Mouse (Mus musculus): ENCODE measurements at regions not wholly inside any gene's neighbourhood (a gene's known extent, or its start where the extent isn't known, plus 50 kb on each side); places are given as distances from the start of the nearest gene placed in this dataset.

GRCm38 (mm10) chr15:68014605-68015305 is 1514.0 kb upstream of the Lrrc6 start:
- H3K9ac ChIP-seq (ENCODE audit: low read depth, low read length, severe bottlenecking): no peak overlapping the region
- H3K4me2 ChIP-seq (replicated peaks; ENCODE audit: low read depth, low read length, severe bottlenecking): no peak overlapping the region
- WGBS: 60% methylated on average over 2 of the region's 2 CpGs
- H3K9me3 ChIP-seq (ENCODE audit: control insufficient read depth, low read length): no peaks in the 10 kb centered on the region
- H3K27ac ChIP-seq (replicated peaks; ENCODE audit: low read depth, low read length): no peak overlapping the region
- no peak for DNase-seq (ENCODE audit: low spot score)
- no peak overlapping the region for H3K4me3 ChIP-seq (replicated peaks; ENCODE audit: low read length)
- no peaks in the 10 kb centered on the region for H3K36me3 ChIP-seq (ENCODE audit: control insufficient read depth, insufficient read depth, low read length)
- no peaks in the 10 kb centered on the region for H3K27me3 ChIP-seq (ENCODE audit: control insufficient read depth, insufficient read depth, low read length)
- TF ChIP-seq POLR2A (IDR thresholded peaks at IDR 0.05; ENCODE audit: borderline replicate concordance, extremely low read depth, insufficient read depth, insufficient read length): no peak
- no peak for ATAC-seq (ENCODE audit: low FRiP score, low read depth)
- H3K4me1 ChIP-seq (ENCODE audit: control insufficient read depth, insufficient read depth, low read length): no peaks in the 10 kb centered on the region; the same call in 1 of the 2 replicates

- DNase-seq (ENCODE audit: low spot score): no peak
- WGBS: 83% methylated on average over 1 of the region's 1 CpGs
These were observed 1510.5 kb upstream of the Lrrc6 start for GRCm38 (mm10) chr15:68011162-68011561.

GRCm38 (mm10) chr15:68010189-68010588 is 1509.5 kb upstream of the Lrrc6 start:
- H3K4me1 ChIP-seq (ENCODE audit: control insufficient read depth, insufficient read depth, low read length): peaks cover 2% of the 10 kb centered on the region; the same call in 1 of the 2 replicates
- no peaks in the 10 kb centered on the region for H3K27me3 ChIP-seq (ENCODE audit: control insufficient read depth, insufficient read depth, low read length)
- TF ChIP-seq POLR2A (IDR thresholded peaks at IDR 0.05; ENCODE audit: borderline replicate concordance, extremely low read depth, insufficient read depth, insufficient read length): no peak
- 96% methylated on average over 1 of the region's 1 CpGs for WGBS
- H3K36me3 ChIP-seq (ENCODE audit: control insufficient read depth, insufficient read depth, low read length): no peaks in the 10 kb centered on the region
- no peak overlapping the region for H3K27ac ChIP-seq (replicated peaks; ENCODE audit: low read depth, low read length)
- ATAC-seq (ENCODE audit: low FRiP score, low read depth) (no peak), DNase-seq (ENCODE audit: low spot score) (no peak)
- H3K9me3 ChIP-seq (ENCODE audit: control insufficient read depth, low read length): no peaks in the 10 kb centered on the region
- H3K9ac ChIP-seq (ENCODE audit: low read depth, low read length, severe bottlenecking): no peak overlapping the region
- H3K4me2 ChIP-seq (replicated peaks; ENCODE audit: low read depth, low read length, severe bottlenecking): no peak overlapping the region
- no peak overlapping the region for H3K4me3 ChIP-seq (replicated peaks; ENCODE audit: low read length)

More at GRCm38 (mm10) chr15:68011162-68011561, 1510.5 kb upstream of the Lrrc6 start:
- Histone ChIP-seq H3K4me2 (replicated peaks; ENCODE audit: low read depth, low read length, severe bottlenecking) (no peak overlapping the region), H3K9me3 (ENCODE audit: control insufficient read depth, low read length) (no peaks in the 10 kb centered on the region), H3K36me3 (ENCODE audit: control insufficient read depth, insufficient read depth, low read length) (no peaks in the 10 kb centered on the region), H3K9ac (ENCODE audit: low read depth, low read length, severe bottlenecking) (no peak overlapping the region), H3K4me1 (ENCODE audit: control insufficient read depth, insufficient read depth, low read length) (peaks cover 2% of the 10 kb centered on the region; the same call in 1 of the 2 replicates), H3K27me3 (ENCODE audit: control insufficient read depth, insufficient read depth, low read length) (no peaks in the 10 kb centered on the region), H3K27ac (replicated peaks; ENCODE audit: low read depth, low read length) (no peak overlapping the region), H3K4me3 (replicated peaks; ENCODE audit: low read length) (no peak overlapping the region)
- no peak for ATAC-seq (ENCODE audit: low FRiP score, low read depth)
- no peak for TF ChIP-seq POLR2A (IDR thresholded peaks at IDR 0.05; ENCODE audit: borderline replicate concordance, extremely low read depth, insufficient read depth, insufficient read length)

GRCm38 (mm10) chr15:68004798-68005197 is 1504.1 kb upstream of the Lrrc6 start:
- DNase-seq (ENCODE audit: low spot score) (no peak), ATAC-seq (ENCODE audit: low FRiP score, low read depth) (no peak)
- Histone ChIP-seq H3K4me1 (ENCODE audit: control insufficient read depth, insufficient read depth, low read length) (0 out of 2 replicates have a peak, but pooled peaks cover 2% of the 10 kb centered on the region), H3K9me3 (ENCODE audit: control insufficient read depth, low read length) (no peaks in the 10 kb centered on the region), H3K36me3 (ENCODE audit: control insufficient read depth, insufficient read depth, low read length) (no peaks in the 10 kb centered on the region), H3K9ac (ENCODE audit: low read depth, low read length, severe bottlenecking) (no peak overlapping the region), H3K27me3 (ENCODE audit: control insufficient read depth, insufficient read depth, low read length) (no peaks in the 10 kb centered on the region), H3K4me3 (replicated peaks; ENCODE audit: low read length) (no peak overlapping the region), H3K27ac (replicated peaks; ENCODE audit: low read depth, low read length) (no peak overlapping the region), H3K4me2 (replicated peaks; ENCODE audit: low read depth, low read length, severe bottlenecking) (no peak overlapping the region)
- WGBS: 68% methylated on average over 5 of the region's 5 CpGs
- no peak for TF ChIP-seq POLR2A (IDR thresholded peaks at IDR 0.05; ENCODE audit: borderline replicate concordance, extremely low read depth, insufficient read depth, insufficient read length)

GRCm38 (mm10) chr15:67996532-67996931 is 1495.8 kb upstream of the Lrrc6 start:
- no peaks in the 10 kb centered on the region for H3K27me3 ChIP-seq (ENCODE audit: control insufficient read depth, insufficient read depth, low read length)
- no peaks in the 10 kb centered on the region for H3K9me3 ChIP-seq (ENCODE audit: control insufficient read depth, low read length)
- no peaks in the 10 kb centered on the region for H3K36me3 ChIP-seq (ENCODE audit: control insufficient read depth, insufficient read depth, low read length)
- H3K9ac ChIP-seq (ENCODE audit: low read depth, low read length, severe bottlenecking): no peak overlapping the region
- no peak overlapping the region for H3K27ac ChIP-seq (replicated peaks; ENCODE audit: low read depth, low read length)
- no peak for TF ChIP-seq POLR2A (IDR thresholded peaks at IDR 0.05; ENCODE audit: borderline replicate concordance, extremely low read depth, insufficient read depth, insufficient read length)
- no peaks in the 10 kb centered on the region for H3K4me1 ChIP-seq (ENCODE audit: control insufficient read depth, insufficient read depth, low read length)
- ATAC-seq (ENCODE audit: low FRiP score, low read depth) (no peak), DNase-seq (ENCODE audit: low spot score) (no peak)
- H3K4me3 ChIP-seq (replicated peaks; ENCODE audit: low read length): no peak overlapping the region
- WGBS: 28% methylated on average over 7 of the region's 7 CpGs
- H3K4me2 ChIP-seq (replicated peaks; ENCODE audit: low read depth, low read length, severe bottlenecking): no peak overlapping the region

Measured in limb, embryonic 14.5 days (tissue).